Mouse (Mus musculus) hindbrain, embryonic 14.5 days (tissue): Measurements from ENCODE around the gene Otp. TPM values are rescaled to one million over a fixed set of nuclear protein-coding genes. Genes with fewer than 3 reads are reported as not detected.

Source experiments
- ATAC-seq: fragments of 200-750 bp; cut with Nextera tagmentation; 2 replicates; pipeline ENCODE4 v1.8.0; 2017; ENCODE audit warnings: moderate number of reproducible peaks, mild to moderate bottlenecking, moderate TSS enrichment, moderate library complexity; ENCODE audit not compliant: low FRiP score
- DNase-seq: peaks from one replicate; pipeline ENCODE4 v3.0.0-alpha.2; 2015; ENCODE audit warnings: low spot score
- H3K27ac ChIP-seq: fragments of 300-500 bp; sonication (generic); 2 replicates; pipeline ENCODE4 v1.5.1; 2014; ENCODE audit warnings: mild to moderate bottlenecking, moderate library complexity
- H3K27me3 ChIP-seq: fragments of 300-500 bp; sonication (generic); 2 replicates; pipeline ENCODE4 v1.6.1; 2014; ENCODE audit warnings: mild to moderate bottlenecking, low read length, mixed read lengths; ENCODE audit not compliant: control insufficient read depth, insufficient read depth
- H3K36me3 ChIP-seq: fragments of 300-500 bp; sonication (generic); replicated peaks from 2 replicates; pipeline ENCODE4 v1.6.1; 2014; ENCODE audit not compliant: control insufficient read depth, insufficient read depth
- H3K4me1 ChIP-seq: fragments of 300-500 bp; sonication (generic); replicated peaks from 2 replicates; pipeline ENCODE4 v1.6.1; 2014; ENCODE audit warnings: antibody characterized with exemption, low read length, mixed read lengths; ENCODE audit not compliant: control insufficient read depth, insufficient read depth
- H3K4me2 ChIP-seq: fragments of 300-500 bp; sonication (generic); replicated peaks from 2 replicates; pipeline ENCODE4 v1.6.1; 2014; ENCODE audit warnings: mild to moderate bottlenecking, moderate library complexity
- H3K4me3 ChIP-seq: fragments of 300-500 bp; sonication (generic); replicated peaks from 2 replicates; pipeline ENCODE4 v1.5.1; 2014; ENCODE audit warnings: mild to moderate bottlenecking, low read length
- H3K9ac ChIP-seq: fragments of 300-500 bp; sonication (generic); 2 replicates; pipeline ENCODE4 v1.6.1; 2014
- H3K9me3 ChIP-seq: fragments of 300-500 bp; sonication (generic); 2 replicates; pipeline ENCODE4 v1.6.1; 2016; ENCODE audit warnings: low read length; ENCODE audit not compliant: control insufficient read depth
- WGBS: fragments of 180-500 bp; shearing (Covaris S2); extraction: QIAGEN DNeasy Blood & Tissue Kit; methylation state at CpG from one replicate; pipeline ENCODE4 v1.1.7; 2014; 5-methylcytosine and 5-hydroxymethylcytosine counted together
- polyA plus RNA-seq: library from polyadenylated mRNA; unstranded; fragments of >200 nt; fragmentation: Nextera tagmentation; extraction: Ambion mirVana; gene quantifications from 2 replicates; pipeline ENCODE4 v1.2.1, GENCODE M21; 2014

Gene Otp
- polyA plus RNA-seq, 1 experiment from 2014 or later, result 10.6 TPM

DNA sequence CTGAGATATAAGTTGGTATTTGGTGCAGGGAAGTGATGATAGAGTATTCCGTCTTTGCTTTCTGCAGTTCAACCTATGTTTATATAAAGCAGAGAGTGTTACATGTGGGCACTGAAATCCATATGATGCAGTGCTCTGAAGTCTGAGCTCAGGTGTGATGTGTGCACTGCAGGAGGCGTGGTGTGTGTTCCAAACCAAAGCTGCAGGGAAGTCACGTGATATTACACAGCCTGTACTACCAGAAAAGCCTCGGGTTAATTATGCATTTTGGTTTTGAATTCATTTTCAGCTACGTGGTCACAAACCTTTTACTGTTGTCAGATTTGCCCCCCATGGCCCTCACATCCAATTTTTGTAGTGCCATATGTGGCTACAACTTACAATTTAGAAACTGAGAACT is 40.3 kb downstream of the Otp start:
- Histone ChIP-seq H3K9me3 (no peaks in the 10 kb centered on the region), H3K9ac (no peak overlapping the region), H3K27me3 (no peaks in the 10 kb centered on the region; the same call in none of the 2 replicates), H3K4me2 (no peak overlapping the region), H3K36me3 (no peaks in the 10 kb centered on the region), H3K4me1 (no peaks in the 10 kb centered on the region), H3K27ac (no peak overlapping the region), H3K4me3 (no peak overlapping the region)
- ATAC-seq (no peak), DNase-seq (no peak)
- 73% methylated on average over 5 of the region's 5 CpGs for WGBS

DNA sequence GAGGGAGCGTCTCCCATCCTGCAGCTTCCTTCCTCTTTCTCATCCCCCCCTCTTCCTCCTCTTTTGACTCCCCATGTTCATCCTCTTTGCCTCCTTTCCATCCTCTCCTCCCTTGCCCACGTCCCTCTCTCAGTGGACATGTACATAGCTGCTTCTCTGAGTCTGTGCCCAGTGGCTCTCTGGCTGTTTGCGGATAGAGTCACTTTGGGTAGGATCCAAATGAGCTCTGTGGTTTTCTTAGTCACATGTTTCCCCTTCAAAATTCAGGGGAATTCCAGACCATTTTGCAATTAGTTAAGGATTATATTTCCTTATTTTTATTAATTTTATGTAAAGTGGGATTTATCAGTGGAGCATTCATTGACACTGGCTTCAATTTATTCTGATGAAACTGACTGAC is 52.7 kb downstream of the Otp start:
- Histone ChIP-seq H3K27me3 (peaks cover 15% of the 10 kb centered on the region; the same call in 1 of the 2 replicates), H3K4me1 (no peaks in the 10 kb centered on the region; the same call in 1 of the 2 replicates), H3K27ac (no peak overlapping the region), H3K4me3 (no peak overlapping the region), H3K4me2 (no peak overlapping the region), H3K36me3 (no peaks in the 10 kb centered on the region), H3K9me3 (no peaks in the 10 kb centered on the region), H3K9ac (no peak overlapping the region)
- ATAC-seq (no peak), DNase-seq (no peak)
- 67% methylated on average over 3 of the region's 3 CpGs for WGBS

Other genes with a start within 250 kb of the Otp start
- 285 and 314 TPM in 2 replicates for gene Tbca, start 86.7 kb upstream of the Otp start, polyA plus RNA-seq
- 29.6 and 31.3 TPM in 2 replicates for gene Wdr41, start 100.7 kb downstream of the Otp start, polyA plus RNA-seq